Mouse (Mus musculus) heart, postnatal 0 days (tissue): ENCODE results near the gene Lrrc1.

Source experiments
- CTCF ChIP-seq: IDR thresholded peaks from 2 replicates; pipeline ENCODE4 v1.5.1; 2016; ENCODE audit warnings: antibody characterized with exemption, control low read depth, low read depth
- EP300 ChIP-seq: IDR thresholded peaks from 2 replicates; pipeline ENCODE4 v1.6.1; 2016; ENCODE audit warnings: antibody characterized with exemption, low read depth

DNA sequence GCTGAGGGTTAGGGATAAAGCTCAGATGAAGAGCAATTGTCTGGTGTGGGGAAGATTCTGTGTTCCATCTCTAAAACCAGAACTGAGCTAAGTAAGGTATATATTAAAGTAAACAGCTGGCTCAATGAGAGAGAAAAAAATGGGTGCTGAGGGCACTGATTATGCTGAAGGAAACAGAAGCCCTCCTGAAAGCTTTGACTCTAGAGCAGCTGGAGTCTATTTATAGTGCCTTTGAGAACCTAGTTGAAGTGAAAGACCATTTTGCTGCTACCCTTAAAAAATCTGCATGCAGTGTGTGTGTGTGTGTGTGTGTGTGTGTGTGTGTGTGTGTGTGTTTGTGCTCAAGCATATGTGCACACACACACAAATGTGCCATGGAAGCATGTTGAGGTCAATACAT is 32.7 kb upstream of the Lrrc1 start:
- TF ChIP-seq EP300 (no peak), CTCF (no peak)
